Mouse (Mus musculus) stomach, postnatal 0 days (tissue): ENCODE measurements around the gene Map2k5.

Source experiments
- CTCF ChIP-seq: IDR thresholded peaks from 2 replicates; pipeline ENCODE4 v1.5.1; 2016; ENCODE audit warnings: antibody characterized with exemption, low read depth, mild to moderate bottlenecking, moderate library complexity
- EP300 ChIP-seq: optimal IDR thresholded peaks from 2 replicates; pipeline ENCODE3; 2016; ENCODE audit warnings: antibody characterized with exemption

- TF ChIP-seq CTCF (no peak), EP300 (no peak)
Observed at GRCm38 (mm10) chr9:63151949-63152348, 225.8 kb downstream of the Map2k5 start.
